Mouse (Mus musculus) bone marrow, adult 2 months (tissue): ENCODE results near the gene Papola. TPM values are rescaled to one million over a fixed set of nuclear protein-coding genes. Genes with fewer than 3 reads are reported as not detected.

Experiments used
- H3K27ac ChIP-seq: fragments of 200-500 bp; 2 replicates; pipeline ENCODE4 v1.5.1; 2012; ENCODE audit warnings: low read depth, mild to moderate bottlenecking, control low read depth, inconsistent platforms, low read length; ENCODE audit not compliant: control insufficient read depth, poor library complexity, insufficient read depth
- H3K4me1 ChIP-seq: fragments of 200-500 bp; 2 replicates; pipeline ENCODE4 v1.6.1; 2011; ENCODE audit warnings: low read length; ENCODE audit not compliant: control insufficient read depth, insufficient read depth
- H3K4me3 ChIP-seq: fragments of 200-500 bp; replicated peaks from 2 replicates; pipeline ENCODE3; 2011; ENCODE audit warnings: mild to moderate bottlenecking, low read depth, low read length, control low read depth; ENCODE audit not compliant: control insufficient read depth
- CTCF ChIP-seq: fragments of 200-500 bp; IDR thresholded peaks from 2 replicates; pipeline ENCODE4 v1.5.1; 2011; ENCODE audit warnings: low read length, control low read depth; ENCODE audit not compliant: control insufficient read depth, insufficient read depth
- POLR2A ChIP-seq: fragments of 200-500 bp; IDR thresholded peaks from 2 replicates; pipeline ENCODE4 v1.6.1; 2011; ENCODE audit warnings: low read depth, mild to moderate bottlenecking, control low read depth, low read length, borderline replicate concordance; ENCODE audit not compliant: control insufficient read depth
- WGBS: fragments of 180-500 bp; shearing (Covaris S2); methylation state at CpG from one replicate; pipeline ENCODE4 v1.1.7; 2018; 5-methylcytosine and 5-hydroxymethylcytosine counted together
- polyA plus RNA-seq: library from polyadenylated mRNA; stranded (reverse); fragments of >200 nt; gene quantifications from 2 replicates; pipeline ENCODE4 v1.2.4, GENCODE M21; 2011; ENCODE audit warnings: low replicate concordance; ENCODE audit not compliant: missing spikeins, insufficient read depth, insufficient read length

Papola gene
- polyA plus RNA-seq, 1 experiment, result 61.7 TPM

DNA sequence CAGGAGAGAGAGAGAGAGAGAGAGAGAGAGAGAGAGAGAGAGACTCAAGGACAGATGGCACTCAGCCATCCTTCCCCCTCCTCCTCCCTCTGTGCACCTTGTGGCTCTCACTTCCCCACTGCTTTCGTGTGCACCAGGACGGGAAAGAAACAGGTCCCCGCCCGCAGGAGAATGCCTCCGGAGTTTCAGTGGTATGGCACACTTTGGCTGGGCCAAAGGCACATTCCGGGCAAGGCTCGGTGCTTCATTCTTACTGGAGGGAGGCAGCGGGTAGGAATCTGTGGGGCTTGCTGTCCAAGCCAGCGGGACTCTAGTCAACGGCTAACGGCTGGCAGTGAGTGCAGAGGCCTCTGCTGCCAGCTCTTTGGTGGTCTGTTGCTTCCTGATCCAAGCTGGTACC, 92.0 kb downstream of the Papola start:
- no peak overlapping the region for H3K27ac ChIP-seq
- no peak for TF ChIP-seq POLR2A
- TF ChIP-seq CTCF, result no peak
- no peaks in the 10 kb centered on the region for H3K4me1 ChIP-seq
- 18% methylated on average over 11 of the region's 11 CpGs for WGBS
- H3K4me3 ChIP-seq, result no peak overlapping the region

DNA sequence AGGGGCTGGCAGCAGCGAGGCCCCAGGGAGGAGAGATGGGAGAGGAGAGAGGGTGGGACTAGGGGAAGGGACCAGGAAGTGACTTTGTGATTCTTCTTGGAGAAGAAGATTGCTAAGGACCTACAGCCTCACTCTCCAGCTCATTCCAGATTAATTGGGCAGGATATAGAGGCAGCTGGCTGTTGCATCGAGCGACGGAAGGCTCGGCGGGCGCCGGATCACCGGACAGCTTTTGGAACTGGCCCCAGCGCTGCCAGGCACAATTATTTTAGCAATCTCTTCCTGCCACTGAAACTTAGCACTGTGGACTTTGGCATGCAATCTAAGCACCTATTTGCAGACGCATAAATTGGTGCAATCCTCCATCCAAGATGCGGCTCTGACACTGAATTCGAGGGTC, 92.4 kb downstream of the Papola start:
- WGBS, result 79% methylated on average over 13 of the region's 13 CpGs

DNA sequence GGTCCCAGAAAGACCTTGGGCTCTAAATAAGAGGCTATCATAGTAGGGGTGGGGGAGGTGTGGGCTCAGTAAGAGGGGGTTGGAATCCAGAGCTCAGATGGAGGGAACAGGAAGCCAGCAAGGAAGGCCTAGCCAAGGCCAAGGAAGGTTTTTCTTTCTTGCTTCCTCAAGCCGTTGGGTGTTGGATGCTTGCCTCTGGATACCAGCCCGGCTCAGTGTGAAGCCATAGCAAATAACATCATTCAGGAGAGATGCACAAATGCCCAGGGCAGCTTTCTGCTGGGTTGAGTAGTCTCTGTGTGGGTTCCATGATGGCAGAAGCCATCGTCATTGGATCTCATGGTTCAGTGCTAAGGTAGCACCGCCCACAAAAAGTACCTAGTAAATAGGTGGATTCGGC, 94.3 kb downstream of the Papola start:
- no peak for TF ChIP-seq POLR2A
- no peak for TF ChIP-seq CTCF
- Histone ChIP-seq H3K27ac (no peak overlapping the region), H3K4me1 (no peaks in the 10 kb centered on the region), H3K4me3 (no peak overlapping the region)
- WGBS, result 76% methylated on average over 5 of the region's 5 CpGs

More for the DNA sequence above, 92.4 kb downstream of the Papola start:
- TF ChIP-seq CTCF, result no peak
- Histone ChIP-seq H3K4me3 (no peak overlapping the region), H3K27ac (no peak overlapping the region), H3K4me1 (no peaks in the 10 kb centered on the region)

DNA sequence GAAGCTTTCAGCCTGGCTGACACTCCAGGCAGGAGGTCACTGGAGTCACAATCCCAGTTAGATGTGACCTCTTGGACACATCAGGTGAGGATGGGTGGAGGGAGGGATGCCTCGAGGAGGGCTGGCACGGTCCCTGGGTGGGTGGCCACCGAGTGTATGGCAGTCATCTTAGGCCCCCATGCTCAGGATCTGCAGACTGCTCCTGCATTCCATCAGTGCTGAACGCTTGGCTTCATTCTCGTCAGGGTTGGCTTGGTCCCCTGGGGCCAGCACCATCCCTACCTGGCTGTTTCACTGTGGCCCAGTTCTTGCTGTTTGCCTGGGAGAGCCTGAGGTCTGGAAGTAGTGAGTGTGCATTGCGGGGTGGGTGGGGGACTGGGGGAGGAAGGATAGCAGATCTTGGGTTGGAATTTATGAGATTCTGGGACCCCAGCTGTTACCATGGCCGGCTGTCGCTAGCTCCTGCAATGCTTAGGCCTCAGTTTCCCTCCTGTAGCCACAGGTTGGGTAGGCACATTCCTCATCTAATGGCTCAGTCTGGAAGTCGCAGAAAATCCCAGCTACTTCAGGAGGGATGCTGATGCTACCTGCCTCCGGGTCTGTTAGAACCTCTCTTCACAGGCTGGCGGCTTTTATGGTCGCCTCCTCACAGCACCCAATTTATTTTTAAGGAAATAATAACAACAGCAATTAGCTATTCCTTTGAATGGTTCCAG, 99.5 kb downstream of the Papola start:
- WGBS, result 75% methylated on average over 12 of the region's 12 CpGs
- H3K27ac ChIP-seq, result no peak overlapping the region
- no peaks in the 10 kb centered on the region for H3K4me1 ChIP-seq
- TF ChIP-seq CTCF, result no peak
- TF ChIP-seq POLR2A, result no peak
- H3K4me3 ChIP-seq, result no peak overlapping the region

DNA sequence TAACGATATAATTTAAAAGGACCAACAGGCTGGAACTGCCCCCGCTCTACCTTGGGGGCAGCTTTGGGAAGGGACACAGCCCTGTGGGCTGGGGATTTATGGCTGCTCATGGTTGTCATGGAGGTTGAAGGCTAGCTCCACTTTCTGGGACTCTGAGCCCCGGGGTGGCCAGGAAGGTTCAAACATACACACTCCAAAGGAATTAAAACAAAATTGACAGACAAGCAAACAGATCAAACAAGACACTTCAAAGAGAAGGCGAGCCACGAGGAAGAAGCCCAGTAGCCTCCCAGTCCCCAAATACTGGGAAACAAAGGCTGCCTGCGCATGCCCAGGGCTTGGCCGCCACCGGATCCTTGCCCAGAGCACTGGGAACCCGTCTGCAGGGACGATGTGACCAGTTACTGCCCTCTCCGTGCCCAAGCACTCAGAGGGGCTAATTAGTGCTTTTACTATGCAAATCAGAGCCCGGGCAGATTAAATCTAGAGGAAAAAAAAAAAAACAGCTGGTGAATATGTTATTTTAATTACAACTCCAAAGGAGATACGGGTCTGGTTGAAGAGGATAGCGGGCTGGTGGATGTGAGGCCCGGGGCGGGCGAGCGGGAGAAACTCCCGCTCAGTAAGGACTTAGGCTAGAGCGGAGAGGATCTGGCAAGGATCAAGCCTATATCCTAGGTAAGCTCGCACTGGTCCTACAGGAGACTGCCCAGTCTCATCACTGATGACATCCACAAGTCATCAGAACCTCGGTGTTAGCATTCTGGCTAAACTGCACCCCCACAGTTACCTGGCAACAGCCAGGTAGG, 100.2 kb downstream of the Papola start:
- 59% methylated on average over 22 of the region's 22 CpGs for WGBS
- no peaks in the 10 kb centered on the region for H3K4me1 ChIP-seq
- no peak for TF ChIP-seq CTCF
- TF ChIP-seq POLR2A, result no peak

More for the DNA sequence above, 100.2 kb downstream of the Papola start:
- Histone ChIP-seq H3K4me3 (no peak overlapping the region), H3K27ac (no peak overlapping the region)

Other genes with a start within 250 kb of the Papola start
- gene Bdkrb2, start 221.5 kb upstream of the Papola start, polyA plus RNA-seq, result 0.52 TPM in 1 of 2 replicates, not detected in the other
- not detected in 2 replicates for gene Bdkrb1, start 181.6 kb upstream of the Papola start, polyA plus RNA-seq
- 3.4 and 7.9 TPM in 2 replicates for gene Gskip, start 99.9 kb upstream of the Papola start, polyA plus RNA-seq
- 10.9 and 21.4 TPM in 2 replicates for gene Atg2b, start 99.5 kb upstream of the Papola start, polyA plus RNA-seq
- gene Ak7, start 78.7 kb upstream of the Papola start, polyA plus RNA-seq, result 0.80 TPM in 1 of 2 replicates, not detected in the other
- 57.4 and 65.8 TPM in 2 replicates for gene Vrk1, start 225.5 kb downstream of the Papola start, polyA plus RNA-seq